Mouse (Mus musculus) hindbrain, embryonic 12.5 days (tissue): ENCODE results near the gene Papln. TPM values are rescaled to one million over a fixed set of nuclear protein-coding genes. Genes with fewer than 3 reads are reported as not detected.

Experiments
- ATAC-seq: fragments of 200-750 bp; cut with Nextera tagmentation; 2 replicates; pipeline ENCODE4 v1.8.0; 2017; ENCODE audit warnings: moderate TSS enrichment; ENCODE audit not compliant: low FRiP score
- H3K27ac ChIP-seq: fragments of 300-500 bp; sonication (generic); 2 replicates; pipeline ENCODE4 v1.5.1; 2016; ENCODE audit warnings: mild to moderate bottlenecking
- H3K27me3 ChIP-seq: fragments of 300-500 bp; sonication (generic); 2 replicates; pipeline ENCODE4 v1.6.1; 2016; ENCODE audit warnings: mild to moderate bottlenecking
- H3K36me3 ChIP-seq: fragments of 300-500 bp; sonication (generic); 2 replicates; pipeline ENCODE4 v1.6.1; 2016; ENCODE audit warnings: mild to moderate bottlenecking
- H3K4me1 ChIP-seq: fragments of 300-500 bp; sonication (generic); 2 replicates; pipeline ENCODE4 v1.6.1; 2016
- H3K4me2 ChIP-seq: fragments of 300-500 bp; sonication (generic); replicated peaks from 2 replicates; pipeline ENCODE4 v1.6.1; 2016; ENCODE audit warnings: mild to moderate bottlenecking
- H3K4me3 ChIP-seq: fragments of 300-500 bp; sonication (generic); 2 replicates; pipeline ENCODE4 v1.5.1; 2016; ENCODE audit warnings: mild to moderate bottlenecking
- H3K9ac ChIP-seq: fragments of 300-500 bp; sonication (generic); 2 replicates; pipeline ENCODE4 v1.6.1; 2016; ENCODE audit warnings: mild to moderate bottlenecking, moderate library complexity
- H3K9me3 ChIP-seq: fragments of 300-500 bp; sonication (generic); replicated peaks from 2 replicates; pipeline ENCODE4 v1.6.1; 2016; ENCODE audit warnings: mild to moderate bottlenecking
- WGBS: fragments of 180-500 bp; shearing (Covaris S2); methylation state at CpG from one replicate; pipeline ENCODE4 v1.1.7; 2016; 5-methylcytosine and 5-hydroxymethylcytosine counted together
- polyA plus RNA-seq: library from polyadenylated mRNA; unstranded; fragments of >200 nt; fragmentation: Nextera tagmentation; extraction: Ambion mirVana; gene quantifications from 2 replicates; pipeline ENCODE4 v1.2.1, GENCODE M21; 2016

The Papln gene
- polyA plus RNA-seq, 1 experiment from 2014 or later = 0.26 TPM

DNA sequence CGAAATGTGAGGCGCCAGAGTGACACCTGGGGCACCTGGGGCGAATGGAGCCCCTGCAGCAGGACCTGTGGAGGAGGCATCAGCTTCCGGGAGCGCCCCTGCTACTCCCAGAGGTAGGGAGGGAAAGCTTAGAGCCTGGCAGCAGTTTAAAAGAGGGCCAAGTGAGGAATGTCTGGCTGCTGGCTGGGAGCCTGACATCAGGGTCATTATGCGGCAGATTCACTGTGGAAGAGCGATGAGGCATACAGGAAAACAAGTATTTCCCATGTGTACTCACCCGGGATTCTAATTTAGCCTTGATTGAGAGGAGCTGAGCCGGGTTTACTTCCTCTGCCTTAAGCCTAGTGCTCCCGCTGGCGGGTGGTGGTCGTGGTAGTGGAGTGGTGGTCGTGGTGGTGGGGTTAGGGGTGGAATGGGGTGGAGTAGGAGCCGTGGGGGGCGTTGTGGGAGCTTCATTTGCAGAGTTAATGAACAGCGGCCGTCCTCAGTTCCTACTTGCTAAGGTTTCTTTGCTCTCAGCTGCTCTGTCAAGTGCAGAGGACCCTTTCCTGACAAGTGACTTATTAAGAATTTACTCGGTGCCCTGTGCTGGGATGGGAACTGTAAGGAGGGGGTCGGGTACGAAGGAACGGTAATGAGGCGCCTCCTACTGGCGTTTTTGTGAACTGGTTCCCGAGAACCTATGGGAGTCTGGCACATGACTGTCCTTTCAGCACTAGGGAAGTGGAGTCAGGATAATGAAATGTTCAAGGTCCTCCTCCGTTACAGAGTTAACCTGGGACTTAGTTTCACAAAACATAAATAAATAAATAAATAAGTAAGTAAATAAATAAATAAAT, 7.2 kb downstream of the Papln start:
- H3K9ac ChIP-seq = no peak overlapping the region
- peak overlapping the region; percentile 43 for H3K4me2 ChIP-seq
- H3K4me1 ChIP-seq = peaks cover 18% of the 10 kb centered on the region
- no peaks in the 10 kb centered on the region for H3K36me3 ChIP-seq
- peak; percentile 39 for ATAC-seq
- no peaks in the 10 kb centered on the region for H3K9me3 ChIP-seq
- peaks cover 7% of the 10 kb centered on the region for H3K27me3 ChIP-seq
- H3K4me3 ChIP-seq = 0 out of 2 replicates have a peak overlapping the region, but pooled peaks have one; percentile 8
- whole genome bisulfite sequencing = 6% methylated on average over 25 of the region's 25 CpGs
- peak overlapping the region; percentile 25; the same call in 1 of the 2 replicates for H3K27ac ChIP-seq

DNA sequence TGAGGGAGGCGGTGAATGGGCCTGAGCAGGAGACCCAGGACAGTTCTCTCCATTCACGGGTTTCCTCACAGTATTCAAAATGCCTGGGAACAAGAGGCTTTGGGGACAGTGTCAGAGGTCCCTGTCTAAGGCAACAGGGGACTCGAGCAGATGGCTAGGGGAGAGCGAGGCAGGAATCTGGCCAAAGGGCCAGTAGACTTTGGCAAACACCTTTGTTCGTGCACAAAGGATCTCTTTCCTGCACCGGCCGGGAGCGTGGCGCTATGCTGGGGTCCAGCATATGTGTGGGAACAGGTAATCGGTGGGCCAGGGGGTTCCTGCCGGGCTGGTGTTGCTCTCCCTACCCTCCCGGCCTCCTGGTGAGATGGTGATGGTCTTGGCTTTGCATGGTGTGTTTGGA, 12.2 kb downstream of the Papln start:
- Histone ChIP-seq H3K4me2 (no peak overlapping the region), H3K27ac (no peak overlapping the region), H3K4me1 (peaks cover 10% of the 10 kb centered on the region), H3K27me3 (peaks cover 4% of the 10 kb centered on the region), H3K4me3 (no peak overlapping the region), H3K9ac (no peak overlapping the region), H3K9me3 (no peaks in the 10 kb centered on the region), H3K36me3 (no peaks in the 10 kb centered on the region)
- ATAC-seq = no peak
- WGBS = 53% methylated on average over 12 of the region's 12 CpGs

GRCm38 (mm10) chr12:83776766-83777165, 13.3 kb downstream of the Papln start:
- Histone ChIP-seq H3K4me2 (no peak overlapping the region), H3K27ac (no peak overlapping the region), H3K4me1 (peaks cover 14% of the 10 kb centered on the region; the same call in 1 of the 2 replicates), H3K9me3 (no peaks in the 10 kb centered on the region), H3K9ac (no peak overlapping the region), H3K36me3 (no peaks in the 10 kb centered on the region), H3K4me3 (no peak overlapping the region), H3K27me3 (peaks cover 1% of the 10 kb centered on the region)
- no peak for ATAC-seq
- WGBS = 91% methylated on average over 7 of the region's 7 CpGs

GRCm38 (mm10) chr12:83780181-83780580, 16.7 kb downstream of the Papln start:
- WGBS = 80% methylated on average over 3 of the region's 3 CpGs
- no peak for ATAC-seq

GRCm38 (mm10) chr12:83781204-83781603, 17.8 kb downstream of the Papln start:
- H3K36me3 ChIP-seq = no peaks in the 10 kb centered on the region
- H3K4me2 ChIP-seq = no peak overlapping the region
- no peak for ATAC-seq
- 67% methylated on average over 7 of the region's 7 CpGs for WGBS
- no peaks in the 10 kb centered on the region for H3K9me3 ChIP-seq
- no peak overlapping the region for H3K27ac ChIP-seq
- H3K4me1 ChIP-seq = peaks cover 9% of the 10 kb centered on the region; the same call in 1 of the 2 replicates
- H3K9ac ChIP-seq = no peak overlapping the region
- no peaks in the 10 kb centered on the region for H3K27me3 ChIP-seq
- H3K4me3 ChIP-seq = no peak overlapping the region

More at GRCm38 (mm10) chr12:83780181-83780580, 16.7 kb downstream of the Papln start:
- Histone ChIP-seq H3K4me1 (peaks cover 16% of the 10 kb centered on the region; the same call in 1 of the 2 replicates), H3K4me2 (no peak overlapping the region), H3K9ac (no peak overlapping the region), H3K27ac (no peak overlapping the region), H3K4me3 (no peak overlapping the region), H3K9me3 (no peaks in the 10 kb centered on the region), H3K36me3 (no peaks in the 10 kb centered on the region), H3K27me3 (no peaks in the 10 kb centered on the region)

DNA sequence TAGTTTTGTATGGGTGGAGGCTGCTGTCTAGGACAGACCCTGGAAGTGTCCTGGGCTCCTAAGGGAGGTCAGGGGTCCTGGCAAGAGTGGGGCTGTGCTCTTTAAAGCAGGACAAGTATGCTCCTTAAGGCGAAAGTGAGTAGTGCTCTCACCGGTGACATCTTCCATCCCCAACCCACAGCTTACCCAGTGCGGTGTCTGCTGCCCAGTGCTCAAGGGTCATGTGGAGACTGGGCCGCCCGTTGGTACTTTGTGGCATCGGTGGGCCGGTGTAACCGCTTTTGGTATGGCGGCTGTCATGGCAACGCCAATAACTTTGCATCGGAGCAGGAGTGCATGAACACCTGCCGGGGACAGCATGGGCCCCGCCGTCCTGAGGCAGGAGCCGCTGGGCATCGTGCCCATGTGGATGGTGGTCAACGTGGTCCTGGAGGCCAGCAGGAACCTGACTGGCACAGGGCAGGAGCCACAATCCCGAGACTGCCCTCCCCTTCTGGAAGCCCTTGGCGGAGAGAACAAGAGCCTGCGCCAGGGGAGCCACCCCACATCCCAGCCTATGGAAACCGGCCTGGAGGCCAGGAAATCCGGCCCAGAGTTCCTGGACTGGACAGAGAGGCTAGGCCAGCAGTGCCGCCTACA, 18.3 kb downstream of the Papln start:
- Histone ChIP-seq H3K4me1 (peaks cover 13% of the 10 kb centered on the region; the same call in 1 of the 2 replicates), H3K9ac (no peak overlapping the region), H3K9me3 (no peaks in the 10 kb centered on the region), H3K4me3 (no peak overlapping the region), H3K4me2 (no peak overlapping the region), H3K27me3 (no peaks in the 10 kb centered on the region), H3K27ac (no peak overlapping the region), H3K36me3 (no peaks in the 10 kb centered on the region)
- no peak for ATAC-seq
- 66% methylated on average over 23 of the region's 23 CpGs for WGBS

GRCm38 (mm10) chr12:83782669-83783068, 19.2 kb downstream of the Papln start:
- Histone ChIP-seq H3K4me2 (no peak overlapping the region), H3K4me3 (no peak overlapping the region), H3K27me3 (no peaks in the 10 kb centered on the region), H3K9ac (no peak overlapping the region), H3K9me3 (no peaks in the 10 kb centered on the region), H3K4me1 (peaks cover 13% of the 10 kb centered on the region; the same call in 1 of the 2 replicates), H3K36me3 (no peaks in the 10 kb centered on the region), H3K27ac (no peak overlapping the region)
- WGBS = 92% methylated on average over 10 of the region's 10 CpGs
- ATAC-seq = no peak

GRCm38 (mm10) chr12:83785305-83785704, 21.9 kb downstream of the Papln start:
- Histone ChIP-seq H3K9ac (no peak overlapping the region), H3K27me3 (no peaks in the 10 kb centered on the region), H3K27ac (no peak overlapping the region), H3K4me3 (no peak overlapping the region), H3K4me1 (peaks cover 13% of the 10 kb centered on the region; the same call in 1 of the 2 replicates), H3K36me3 (no peaks in the 10 kb centered on the region), H3K9me3 (no peaks in the 10 kb centered on the region), H3K4me2 (no peak overlapping the region)
- no peak for ATAC-seq
- 73% methylated on average over 4 of the region's 4 CpGs for WGBS

GRCm38 (mm10) chr12:83789051-83789780, 25.8 kb downstream of the Papln start:
- Histone ChIP-seq H3K36me3 (peaks cover 17% of the 10 kb centered on the region), H3K4me3 (no peak overlapping the region), H3K27me3 (no peaks in the 10 kb centered on the region), H3K9me3 (no peaks in the 10 kb centered on the region), H3K27ac (no peak overlapping the region), H3K4me2 (no peak overlapping the region), H3K9ac (no peak overlapping the region), H3K4me1 (peaks cover 4% of the 10 kb centered on the region; the same call in 1 of the 2 replicates)
- no peak for ATAC-seq
- WGBS = 88% methylated on average over 17 of the region's 17 CpGs

- Histone ChIP-seq H3K36me3 (peaks cover 17% of the 10 kb centered on the region), H3K27me3 (no peaks in the 10 kb centered on the region), H3K9me3 (no peaks in the 10 kb centered on the region), H3K4me2 (no peak overlapping the region), H3K27ac (no peak overlapping the region), H3K9ac (no peak overlapping the region), H3K4me3 (no peak overlapping the region), H3K4me1 (peaks cover 4% of the 10 kb centered on the region; the same call in 1 of the 2 replicates)
- no peak for ATAC-seq
- WGBS = 59% methylated on average over 4 of the region's 4 CpGs
Measured at GRCm38 (mm10) chr12:83789781-83790140, 26.3 kb downstream of the Papln start.

DNA sequence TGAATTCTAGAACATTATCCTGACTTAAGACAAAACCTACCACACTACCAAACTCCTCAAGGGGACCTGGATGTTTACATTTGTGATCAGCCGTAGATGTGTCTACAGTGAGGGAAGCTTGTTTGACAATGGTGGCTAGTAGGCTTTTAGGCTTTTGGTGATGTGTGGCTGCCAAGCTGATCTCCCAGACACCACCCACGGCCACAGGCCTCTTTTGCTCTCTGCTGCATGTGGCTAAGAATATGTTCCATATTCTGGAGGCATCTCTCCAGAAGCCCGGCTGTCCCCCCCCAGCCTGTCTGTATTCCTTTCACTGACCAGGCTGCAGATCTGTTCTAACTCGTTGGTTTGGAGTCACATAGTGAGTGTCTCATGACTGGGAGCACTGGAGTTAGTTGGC, 27.3 kb downstream of the Papln start:
- ATAC-seq = no peak
- no peak overlapping the region for H3K9ac ChIP-seq
- 82% methylated on average over 4 of the region's 4 CpGs for WGBS
- H3K27ac ChIP-seq = no peak overlapping the region
- no peak overlapping the region for H3K4me3 ChIP-seq
- H3K4me2 ChIP-seq = no peak overlapping the region
- no peaks in the 10 kb centered on the region for H3K9me3 ChIP-seq
- peaks cover 25% of the 10 kb centered on the region for H3K36me3 ChIP-seq
- H3K4me1 ChIP-seq = peaks cover 4% of the 10 kb centered on the region; the same call in 1 of the 2 replicates
- no peaks in the 10 kb centered on the region for H3K27me3 ChIP-seq

GRCm38 (mm10) chr12:83791737-83792136, 28.3 kb downstream of the Papln start:
- WGBS = 92% methylated on average over 10 of the region's 10 CpGs

More at GRCm38 (mm10) chr12:83791737-83792136, 28.3 kb downstream of the Papln start:
- H3K27me3 ChIP-seq = no peaks in the 10 kb centered on the region
- H3K4me2 ChIP-seq = no peak overlapping the region
- no peak for ATAC-seq
- H3K4me1 ChIP-seq = no peaks in the 10 kb centered on the region
- no peak overlapping the region for H3K27ac ChIP-seq
- H3K9ac ChIP-seq = no peak overlapping the region
- H3K9me3 ChIP-seq = no peaks in the 10 kb centered on the region
- peaks cover 28% of the 10 kb centered on the region for H3K36me3 ChIP-seq
- H3K4me3 ChIP-seq = no peak overlapping the region
